Mouse (Mus musculus) heart, adult 2 months (tissue): ENCODE results near the gene Gm20671.

Source experiments
- CTCF ChIP-seq: fragments of 200-600 bp; IDR thresholded peaks from 2 replicates; pipeline ENCODE4 v1.8.1; 2022; ENCODE audit warnings: antibody characterized with exemption, mild to moderate bottlenecking, moderate library complexity
- EP300 ChIP-seq: fragments of 200-500 bp; IDR thresholded peaks from 2 replicates; pipeline ENCODE4 v1.6.1; 2011; ENCODE audit warnings: low read depth, low read length, control low read depth; ENCODE audit not compliant: insufficient read depth
- POLR2A ChIP-seq: fragments of 200-500 bp; IDR thresholded peaks from 2 replicates; pipeline ENCODE4 v1.6.1; 2011; ENCODE audit warnings: mild to moderate bottlenecking, low read depth, low read length, control low read depth; ENCODE audit not compliant: insufficient read depth

DNA sequence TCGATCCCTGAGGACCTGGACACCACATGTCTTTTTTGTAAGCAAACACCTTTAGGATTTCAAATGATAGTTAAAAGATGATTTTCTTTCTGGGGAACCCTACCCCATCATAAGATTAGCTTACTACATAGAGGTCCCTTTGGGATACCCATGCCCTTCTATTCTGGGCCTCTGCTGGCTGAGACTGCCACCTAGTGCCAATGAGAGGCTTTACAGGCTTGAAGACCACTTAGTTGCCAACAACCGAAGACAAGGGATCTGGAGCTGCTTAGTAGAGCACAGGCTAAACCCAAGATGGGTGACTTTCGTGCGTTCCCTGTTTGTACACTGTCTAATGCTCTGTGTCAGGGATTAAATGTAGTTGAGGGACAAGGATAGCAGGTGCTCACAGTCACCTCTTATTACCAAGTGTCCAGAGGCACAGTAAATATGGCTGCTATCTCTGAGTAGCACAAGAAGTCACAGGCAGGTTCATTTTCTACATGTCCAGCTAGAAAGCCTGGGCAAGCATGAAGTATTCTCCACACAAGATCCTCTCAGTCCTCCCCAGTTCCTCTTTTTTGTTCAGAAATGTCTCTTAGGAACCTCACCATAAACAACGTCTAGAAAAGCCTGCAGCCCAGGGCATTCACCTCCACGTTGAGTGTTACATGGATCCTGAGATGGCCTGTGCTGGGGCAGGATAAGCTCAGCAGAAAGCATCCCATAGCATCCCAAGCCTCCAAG is 79.1 kb downstream of the Gm20671 start:
- TF ChIP-seq POLR2A, result no peak
- TF ChIP-seq CTCF, result peak; percentile 97; the same call in 1 of the 2 replicates
- peak; percentile 72; the same call in 1 of the 2 replicates for TF ChIP-seq EP300
